Mouse (Mus musculus) neural tube, embryonic 15.5 days (tissue): ENCODE measurements around the gene Eif2b1. TPM values are rescaled to one million over a fixed set of nuclear protein-coding genes. Genes with fewer than 3 reads are reported as not detected.
A peak's percentile ranks its signal among the peaks of the same experiment; 100 is the strongest.

Experiments
- ATAC-seq: fragments of 200-750 bp; cut with Nextera tagmentation; 2 replicates; pipeline ENCODE4 v1.8.0; 2017; ENCODE audit warnings: mild to moderate bottlenecking, moderate TSS enrichment, moderate library complexity; ENCODE audit not compliant: low FRiP score
- H3K27ac ChIP-seq: fragments of 300-500 bp; sonication (generic); replicated peaks from 2 replicates; pipeline ENCODE4 v1.5.1; 2015; ENCODE audit warnings: mild to moderate bottlenecking, inconsistent platforms
- H3K27me3 ChIP-seq: fragments of 300-500 bp; sonication (generic); replicated peaks from 2 replicates; pipeline ENCODE4 v1.6.1; 2015; ENCODE audit warnings: inconsistent platforms
- H3K36me3 ChIP-seq: fragments of 300-500 bp; sonication (generic); 2 replicates; pipeline ENCODE4 v1.6.1; 2015; ENCODE audit warnings: inconsistent platforms
- H3K4me1 ChIP-seq: fragments of 300-500 bp; sonication (generic); 2 replicates; pipeline ENCODE4 v1.6.1; 2015; ENCODE audit warnings: inconsistent platforms
- H3K4me2 ChIP-seq: fragments of 300-500 bp; sonication (generic); 2 replicates; pipeline ENCODE4 v1.6.1; 2015; ENCODE audit warnings: inconsistent platforms, mild to moderate bottlenecking, moderate library complexity
- H3K4me3 ChIP-seq: fragments of 300-500 bp; sonication (generic); replicated peaks from 2 replicates; pipeline ENCODE4 v1.5.1; 2015; ENCODE audit warnings: mild to moderate bottlenecking, inconsistent platforms
- H3K9ac ChIP-seq: fragments of 300-500 bp; sonication (generic); replicated peaks from 2 replicates; pipeline ENCODE4 v1.6.1; 2015; ENCODE audit warnings: mild to moderate bottlenecking, inconsistent platforms
- H3K9me3 ChIP-seq: fragments of 300-500 bp; sonication (generic); replicated peaks from 2 replicates; pipeline ENCODE4 v1.6.1; 2016; ENCODE audit warnings: inconsistent platforms
- WGBS: fragments of 180-500 bp; shearing (Covaris S2); methylation state at CpG from one replicate; pipeline ENCODE4 v1.1.7; 2015; ENCODE audit warnings: mixed read lengths; 5-methylcytosine and 5-hydroxymethylcytosine counted together
- polyA plus RNA-seq: library from polyadenylated mRNA; unstranded; fragments of >200 nt; fragmentation: Nextera tagmentation; extraction: Ambion mirVana; gene quantifications from 2 replicates; pipeline ENCODE4 v1.2.1, GENCODE M21; 2015

The Eif2b1 gene
- polyA plus RNA-seq, 1 experiment from 2014 or later: 58.1 TPM

DNA sequence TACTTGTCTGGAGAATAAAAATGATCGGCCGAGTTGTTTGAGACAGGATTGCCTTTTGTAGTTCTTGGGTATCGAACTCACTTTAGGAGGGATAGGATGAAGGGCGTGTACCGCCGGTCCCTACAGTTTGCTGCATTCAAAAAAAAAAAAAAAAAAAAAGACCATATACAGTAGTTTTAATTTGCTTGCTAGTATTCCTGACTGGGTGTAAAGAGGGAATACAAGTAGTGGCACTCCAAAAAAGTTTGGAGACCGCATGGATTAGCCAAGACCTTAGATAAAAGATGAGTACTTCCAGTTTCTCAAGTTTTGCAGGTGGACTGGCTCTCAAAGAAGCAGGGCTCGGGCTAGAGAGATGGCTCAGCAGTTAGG is 37.3 kb downstream of the Eif2b1 start:
- Histone ChIP-seq H3K4me1 (peaks cover 28% of the 10 kb centered on the region), H3K36me3 (peaks cover 34% of the 10 kb centered on the region), H3K9me3 (no peaks in the 10 kb centered on the region), H3K9ac (peak overlapping the region; percentile 72), H3K27me3 (no peaks in the 10 kb centered on the region), H3K4me2 (peak overlapping the region; percentile 83), H3K27ac (peak overlapping the region; percentile 83), H3K4me3 (peak overlapping the region; percentile 93)
- 11% methylated on average over 8 of the region's 8 CpGs for WGBS
- ATAC-seq: no peak

- Histone ChIP-seq H3K27me3 (no peaks in the 10 kb centered on the region), H3K4me3 (peak overlapping the region; percentile 93), H3K9me3 (no peaks in the 10 kb centered on the region), H3K27ac (peak overlapping the region; percentile 83), H3K4me1 (peaks cover 28% of the 10 kb centered on the region), H3K4me2 (peak overlapping the region; percentile 83), H3K36me3 (peaks cover 29% of the 10 kb centered on the region), H3K9ac (peak overlapping the region; percentile 72)
- peak; percentile 67 for ATAC-seq
- WGBS: under 1% methylated on average over 73 of the region's 89 CpGs
These were observed 37.9 kb downstream of the Eif2b1 start for GRCm38 (mm10) chr5:124540905-124541601.

DNA sequence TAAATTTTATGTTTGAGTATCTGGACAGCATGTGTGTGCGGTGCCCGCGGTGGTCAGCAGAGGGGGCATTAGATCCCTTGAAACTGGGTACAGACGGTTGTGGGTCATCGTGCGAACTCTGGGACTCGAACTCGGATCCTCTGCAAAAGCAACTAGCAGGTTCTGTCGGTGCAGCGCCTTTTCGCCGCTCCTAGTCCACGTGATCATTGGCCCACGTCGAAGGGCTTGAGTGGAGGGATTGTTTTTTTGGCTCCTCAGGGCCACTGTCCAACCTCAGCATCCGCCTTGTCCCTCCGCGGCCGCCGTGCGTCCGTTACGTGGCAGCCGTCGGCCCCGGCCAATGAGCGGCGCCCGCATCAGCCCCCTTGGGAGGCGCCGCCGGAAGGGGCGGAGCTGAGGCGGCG is 38.5 kb downstream of the Eif2b1 start, which contains the start of gene Tmed2:
Gene Tmed2, plus strand, starts transcription at position 313 of the 404 bp plus-strand sequence.
- Histone ChIP-seq H3K27ac (peak within 1 kb of the TSS; percentile 83), H3K9me3 (no peaks in the 10 kb centered on the region), H3K4me2 (peak within 1 kb of the TSS; percentile 83), H3K4me3 (peak within 1 kb of the TSS; percentile 93), H3K4me1 (peaks cover 28% of the 10 kb centered on the region), H3K9ac (peak within 1 kb of the TSS; percentile 72), H3K27me3 (no peaks in the 10 kb centered on the region), H3K36me3 (peaks cover 22% of the 10 kb centered on the region)
- under 1% methylated on average over 30 of the region's 35 CpGs for WGBS
- peak; percentile 96 for ATAC-seq

DNA sequence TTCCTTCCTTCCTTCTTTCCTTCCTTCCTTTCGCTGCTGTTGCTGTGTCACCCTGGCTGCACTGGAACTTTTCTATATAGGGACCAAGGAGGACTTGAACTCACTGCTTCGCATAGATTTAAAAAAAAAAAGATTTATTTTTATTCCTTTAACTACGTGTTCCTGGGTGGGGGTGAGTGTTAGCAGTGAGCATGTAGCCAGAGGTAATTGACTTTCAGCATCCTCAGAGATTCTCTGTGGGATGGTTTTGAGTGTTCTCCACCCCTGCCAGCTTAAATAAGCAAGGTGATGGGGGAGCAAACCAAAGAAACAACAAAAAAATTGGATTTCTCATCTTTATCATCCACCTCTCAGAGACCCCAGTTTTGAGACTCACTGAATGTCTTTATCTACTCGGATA is 39.0 kb downstream of the Eif2b1 start:
- H3K36me3 ChIP-seq: peaks cover 18% of the 10 kb centered on the region
- no peak overlapping the region for H3K9ac ChIP-seq
- ATAC-seq: no peak; the same call in 1 of the 2 replicates
- H3K4me2 ChIP-seq: peak overlapping the region; percentile 50
- no peaks in the 10 kb centered on the region for H3K9me3 ChIP-seq
- peak overlapping the region; percentile 93 for H3K4me3 ChIP-seq
- H3K4me1 ChIP-seq: peaks cover 28% of the 10 kb centered on the region
- no peaks in the 10 kb centered on the region for H3K27me3 ChIP-seq
- 76% methylated on average over 4 of the region's 4 CpGs for WGBS
- peak overlapping the region; percentile 83 for H3K27ac ChIP-seq

- no peak for ATAC-seq
- Histone ChIP-seq H3K4me1 (peaks cover 26% of the 10 kb centered on the region), H3K4me2 (no peak overlapping the region), H3K9ac (no peak overlapping the region), H3K36me3 (peaks cover 10% of the 10 kb centered on the region), H3K27ac (no peak overlapping the region), H3K27me3 (no peaks in the 10 kb centered on the region), H3K9me3 (no peaks in the 10 kb centered on the region), H3K4me3 (no peak overlapping the region)
- WGBS: 83% methylated on average over 16 of the region's 16 CpGs
These were observed 39.8 kb downstream of the Eif2b1 start for GRCm38 (mm10) chr5:124538813-124539792.

DNA sequence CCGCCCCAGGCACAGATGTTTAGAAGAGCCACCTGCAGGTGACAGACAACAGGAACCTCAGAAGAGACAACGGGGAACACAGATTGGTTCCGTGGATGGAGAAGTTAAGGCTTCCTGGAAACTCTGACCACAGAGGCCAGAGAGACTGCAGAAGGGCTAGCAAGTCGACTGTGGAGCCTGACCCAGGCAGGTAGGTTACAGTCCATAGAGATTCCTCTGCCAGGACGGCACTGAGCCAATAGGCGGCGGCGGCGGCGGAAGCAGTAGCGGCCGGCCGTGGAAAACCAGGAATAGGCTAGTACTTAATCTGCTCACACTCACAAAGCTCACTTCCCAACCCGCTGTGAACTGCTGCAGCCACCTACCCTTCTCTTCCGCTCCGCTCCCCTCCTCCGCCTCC is 42.2 kb downstream of the Eif2b1 start:
- Histone ChIP-seq H3K36me3 (no peaks in the 10 kb centered on the region), H3K9ac (no peak overlapping the region), H3K9me3 (no peaks in the 10 kb centered on the region), H3K4me2 (peak overlapping the region; percentile 46), H3K4me1 (peaks cover 15% of the 10 kb centered on the region), H3K27me3 (no peaks in the 10 kb centered on the region), H3K4me3 (0 out of 2 replicates have a peak overlapping the region, but pooled peaks have one; percentile 6), H3K27ac (no peak overlapping the region)
- 6% methylated on average over 16 of the region's 17 CpGs for WGBS
- ATAC-seq: no peak

GRCm38 (mm10) chr5:124535016-124535415 is 43.9 kb downstream of the Eif2b1 start:
- Histone ChIP-seq H3K27ac (no peak overlapping the region), H3K9ac (no peak overlapping the region), H3K9me3 (no peaks in the 10 kb centered on the region), H3K4me2 (no peak overlapping the region), H3K4me1 (peaks cover 19% of the 10 kb centered on the region), H3K36me3 (no peaks in the 10 kb centered on the region), H3K27me3 (no peaks in the 10 kb centered on the region), H3K4me3 (no peak overlapping the region)
- 74% methylated on average over 5 of the region's 5 CpGs for WGBS
- ATAC-seq: no peak

DNA sequence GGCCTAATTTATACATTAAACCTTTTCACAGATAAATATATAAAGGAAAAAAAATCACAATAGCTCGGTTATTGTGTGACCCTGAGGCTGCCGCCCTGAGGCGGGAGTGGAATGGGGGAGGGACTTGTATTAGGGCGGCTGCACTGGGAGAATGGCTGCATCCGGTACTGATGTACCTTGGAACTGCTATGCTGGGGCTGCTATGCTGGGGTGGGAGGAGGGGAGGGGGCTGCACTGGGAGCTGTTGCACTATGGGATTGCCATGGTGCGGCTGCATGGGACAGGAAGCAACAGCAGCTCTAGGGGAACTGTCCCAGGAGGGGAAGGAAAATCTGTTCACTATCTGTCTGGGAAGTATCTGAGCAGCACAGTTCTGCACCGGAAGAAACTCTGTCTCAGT is 46.5 kb downstream of the Eif2b1 start:
- ATAC-seq: no peak
- WGBS: 43% methylated on average over 7 of the region's 7 CpGs
- no peak overlapping the region for H3K4me2 ChIP-seq
- H3K36me3 ChIP-seq: no peaks in the 10 kb centered on the region
- H3K27ac ChIP-seq: no peak overlapping the region
- H3K9me3 ChIP-seq: no peaks in the 10 kb centered on the region
- H3K4me3 ChIP-seq: no peak overlapping the region
- no peaks in the 10 kb centered on the region for H3K27me3 ChIP-seq
- no peak overlapping the region for H3K9ac ChIP-seq
- peaks cover 40% of the 10 kb centered on the region for H3K4me1 ChIP-seq

DNA sequence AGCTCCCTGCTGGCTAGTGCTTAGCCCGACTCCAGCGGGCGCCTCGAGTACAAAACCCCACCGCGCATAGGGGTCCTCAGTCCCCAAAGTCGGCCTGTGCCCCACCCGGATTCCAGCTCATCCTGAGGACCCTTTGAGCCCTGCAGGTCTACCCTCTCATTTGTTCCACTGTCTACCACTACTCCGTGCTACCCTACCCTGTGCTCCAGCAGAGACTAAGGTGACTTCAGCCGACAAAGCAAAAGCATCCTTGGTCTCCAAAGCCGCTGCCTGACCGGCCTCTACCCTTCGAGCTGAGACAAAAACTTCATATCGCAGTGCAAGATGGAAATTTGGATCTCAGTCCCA is 47.4 kb downstream of the Eif2b1 start:
- peak; percentile 40 for ATAC-seq
- 13% methylated on average over 14 of the region's 14 CpGs for WGBS
- H3K36me3 ChIP-seq: no peaks in the 10 kb centered on the region
- peak overlapping the region; percentile 87 for H3K27ac ChIP-seq
- H3K4me3 ChIP-seq: peak overlapping the region; percentile 84
- H3K9ac ChIP-seq: peak overlapping the region; percentile 73
- no peaks in the 10 kb centered on the region for H3K9me3 ChIP-seq
- peak overlapping the region; percentile 84 for H3K4me2 ChIP-seq
- no peaks in the 10 kb centered on the region for H3K27me3 ChIP-seq
- H3K4me1 ChIP-seq: peaks cover 36% of the 10 kb centered on the region

DNA sequence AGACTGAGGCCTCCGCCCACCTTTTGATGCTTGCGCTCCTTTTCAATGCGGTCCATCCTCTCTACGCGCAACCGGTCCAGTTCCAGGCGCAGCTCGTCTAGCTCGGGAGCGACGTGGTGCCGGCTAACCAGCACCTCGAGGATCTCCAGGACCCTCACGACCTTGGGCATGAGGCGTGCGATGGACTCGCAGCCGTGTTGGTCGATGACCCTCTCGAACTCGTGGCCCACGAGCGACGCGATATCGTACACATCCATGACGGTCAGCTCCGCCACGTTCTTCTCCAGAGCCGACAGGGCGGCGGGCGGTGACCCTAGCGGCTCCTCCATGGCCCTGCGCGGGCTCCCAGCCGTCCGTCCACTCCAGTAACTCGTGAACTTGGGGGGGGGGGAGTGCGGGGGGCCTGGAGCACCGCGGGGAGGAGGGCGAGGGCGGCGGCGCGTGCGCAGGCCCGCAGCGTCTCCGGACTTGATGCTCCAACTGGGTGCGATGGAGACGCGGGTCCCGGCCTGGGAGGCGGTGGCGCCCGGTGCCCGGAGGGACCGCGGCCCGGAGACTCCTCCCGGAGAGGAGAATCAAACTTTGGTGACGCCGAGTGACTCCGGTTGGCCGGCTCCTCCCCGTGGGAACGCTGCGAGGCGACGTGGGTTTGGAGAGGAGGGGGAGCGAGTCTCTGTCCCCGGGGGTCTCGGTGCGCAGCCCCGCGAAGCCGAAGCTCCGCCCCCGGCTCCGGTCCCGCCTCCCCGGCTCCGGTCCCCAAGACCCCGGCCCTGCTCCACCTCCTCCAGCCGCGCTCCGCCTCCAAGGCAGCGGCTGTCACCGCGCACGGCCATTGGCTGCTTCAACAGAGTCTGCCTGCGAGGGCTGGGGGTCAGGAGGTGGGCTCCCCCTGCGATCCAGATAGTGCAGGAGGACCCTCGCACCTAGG is 48.0 kb downstream of the Eif2b1 start, which contains the start of gene Rilpl1:
Gene Rilpl1, minus strand, starts transcription at position 737 of the 928 bp plus-strand sequence.
- H3K4me2 ChIP-seq: peak within 1 kb of the TSS; percentile 84
- peaks cover 36% of the 10 kb centered on the region for H3K4me1 ChIP-seq
- H3K27me3 ChIP-seq: no peaks in the 10 kb centered on the region
- no peaks in the 10 kb centered on the region for H3K36me3 ChIP-seq
- WGBS: under 1% methylated on average over 92 of the region's 96 CpGs
- ATAC-seq: peak; percentile 92
- no peaks in the 10 kb centered on the region for H3K9me3 ChIP-seq
- H3K9ac ChIP-seq: peak within 1 kb of the TSS; percentile 73
- peak within 1 kb of the TSS; percentile 87 for H3K27ac ChIP-seq
- peak within 1 kb of the TSS; percentile 84 for H3K4me3 ChIP-seq

DNA sequence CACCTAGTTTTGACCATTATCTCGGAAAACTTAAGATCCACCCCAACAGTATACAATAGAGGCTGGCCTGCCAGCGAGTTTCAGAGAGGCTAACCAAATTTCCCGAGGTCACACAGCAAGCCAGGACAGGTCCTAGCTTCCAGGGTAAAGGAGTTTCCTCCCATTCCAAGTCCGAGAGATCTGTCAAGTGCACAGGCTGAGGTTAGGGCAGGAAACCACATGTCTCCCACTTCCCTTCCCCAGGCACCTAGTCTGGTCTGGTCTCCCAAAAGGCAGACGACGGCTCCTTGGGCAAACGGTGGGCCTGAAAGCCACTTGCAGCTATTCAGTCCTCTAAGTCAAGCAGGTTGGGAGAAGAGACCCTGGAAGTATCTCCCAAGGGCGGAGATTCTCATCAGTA is 49.2 kb downstream of the Eif2b1 start:
- 59% methylated on average over 8 of the region's 8 CpGs for WGBS
- peak overlapping the region; percentile 73; the same call in 1 of the 2 replicates for H3K9ac ChIP-seq
- no peak overlapping the region for H3K27ac ChIP-seq

More for the DNA sequence above, 49.2 kb downstream of the Eif2b1 start:
- H3K4me3 ChIP-seq: peak overlapping the region; percentile 84
- H3K4me2 ChIP-seq: peak overlapping the region; percentile 84
- peaks cover 36% of the 10 kb centered on the region for H3K4me1 ChIP-seq
- no peak for ATAC-seq
- H3K27me3 ChIP-seq: no peaks in the 10 kb centered on the region
- no peaks in the 10 kb centered on the region for H3K36me3 ChIP-seq
- no peaks in the 10 kb centered on the region for H3K9me3 ChIP-seq
